Mouse (Mus musculus) ovary, adult 18-20 months (tissue): ENCODE measurements around the gene Bcl11b.

Experiments
- DNase-seq: peaks from one replicate; pipeline ENCODE4 v3.0.0; 2022; ENCODE audit warnings: low spot score, mixed read lengths

Bcl11b gene

DNA sequence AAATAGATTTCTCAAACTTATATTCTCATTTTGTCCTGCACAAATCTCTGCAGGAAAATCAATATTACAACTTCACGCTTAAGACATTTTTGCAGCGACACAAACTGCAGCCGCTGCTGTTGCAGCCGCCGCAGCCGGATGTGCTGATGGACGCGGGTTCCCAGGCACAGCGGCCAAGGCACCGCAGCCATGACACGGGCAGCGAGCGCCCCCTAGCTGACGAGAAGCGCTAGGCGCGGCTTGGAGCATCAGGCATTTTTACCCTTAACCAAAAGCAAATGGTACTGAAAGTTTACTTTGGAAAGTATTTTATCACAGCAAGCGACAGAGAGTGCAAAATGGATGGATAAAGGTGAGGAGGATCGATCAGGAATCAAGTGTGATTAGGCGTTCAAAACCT is 4.7 kb downstream of the Bcl11b start:
- DNase-seq, result peak; percentile 20

DNA sequence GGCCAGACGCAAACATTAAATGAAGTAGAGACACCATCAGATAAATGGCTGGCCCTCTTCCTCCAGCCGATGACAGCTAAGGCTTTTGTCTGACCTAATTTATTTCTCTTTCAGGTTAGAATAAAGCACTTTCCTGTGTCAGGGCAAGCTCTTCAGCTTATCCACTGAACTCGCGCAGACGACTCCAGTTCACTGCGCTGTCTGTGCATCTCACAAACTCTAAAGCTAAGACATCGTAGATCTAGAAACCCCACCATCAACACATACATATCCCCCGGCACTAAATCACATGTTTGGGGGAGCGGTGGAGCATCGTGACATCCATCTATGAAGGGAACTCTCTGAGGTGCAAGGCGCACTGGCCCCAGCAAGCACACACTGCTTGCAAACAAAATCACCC is 5.5 kb downstream of the Bcl11b start:
- DNase-seq, result no peak

DNA sequence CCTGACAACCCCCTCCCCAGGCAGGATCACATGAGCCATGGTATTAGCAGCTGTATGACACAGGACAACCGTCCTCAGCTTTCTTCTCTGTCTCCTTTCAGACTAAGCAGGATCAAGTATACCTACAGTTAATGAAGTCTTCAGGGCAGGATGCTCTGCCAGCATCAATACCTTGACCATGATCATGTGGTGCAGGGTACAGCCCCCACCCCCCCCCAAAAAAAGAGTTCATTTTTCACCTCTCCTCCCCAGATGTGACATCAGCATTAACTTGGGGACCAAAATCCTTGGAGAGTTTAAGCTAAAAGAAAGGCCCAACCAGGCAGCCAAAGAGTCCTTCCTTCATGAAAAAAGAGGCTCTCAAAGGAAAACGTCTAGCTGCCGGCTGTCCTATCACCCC is 6.2 kb downstream of the Bcl11b start:
- no peak for DNase-seq

DNA sequence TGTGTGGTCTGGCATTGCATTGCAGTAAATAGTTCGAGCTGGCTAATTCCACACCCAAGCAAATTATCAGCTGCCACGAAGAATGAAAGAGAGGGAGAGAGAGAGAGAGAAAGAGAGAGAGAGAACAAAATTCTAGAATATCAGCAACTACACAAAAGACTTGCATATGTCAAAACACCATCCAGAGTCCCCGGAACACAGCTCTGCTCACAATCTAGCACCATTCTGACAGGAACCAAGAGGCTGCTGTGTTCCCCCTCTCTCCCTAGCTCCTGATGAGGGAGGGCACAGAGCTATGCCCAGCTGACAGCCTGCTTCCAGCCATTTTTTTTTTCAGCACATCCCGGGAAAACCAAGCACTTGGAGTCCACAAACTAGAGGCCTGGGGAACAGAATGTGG is 6.6 kb downstream of the Bcl11b start:
- DNase-seq, result no peak

DNA sequence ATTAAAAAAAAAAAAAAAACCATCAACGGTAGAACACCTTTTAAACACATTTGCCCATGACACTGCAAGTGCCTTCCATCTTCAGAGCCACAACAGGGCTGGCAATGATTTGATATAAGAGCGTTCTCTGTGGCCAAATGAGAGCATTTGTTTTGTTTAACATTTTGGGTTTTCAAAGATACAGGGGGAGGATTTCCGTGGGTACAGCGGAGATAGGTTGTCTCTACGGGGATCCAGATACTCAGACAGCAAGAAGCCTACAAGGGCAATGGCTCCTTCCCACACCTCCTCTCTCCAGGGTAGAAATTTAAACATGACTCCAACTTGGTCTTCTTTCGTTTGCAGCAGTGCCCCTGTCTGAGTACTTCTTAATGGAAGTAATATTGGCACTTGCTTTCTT is 7.2 kb downstream of the Bcl11b start:
- DNase-seq, result no peak

DNA sequence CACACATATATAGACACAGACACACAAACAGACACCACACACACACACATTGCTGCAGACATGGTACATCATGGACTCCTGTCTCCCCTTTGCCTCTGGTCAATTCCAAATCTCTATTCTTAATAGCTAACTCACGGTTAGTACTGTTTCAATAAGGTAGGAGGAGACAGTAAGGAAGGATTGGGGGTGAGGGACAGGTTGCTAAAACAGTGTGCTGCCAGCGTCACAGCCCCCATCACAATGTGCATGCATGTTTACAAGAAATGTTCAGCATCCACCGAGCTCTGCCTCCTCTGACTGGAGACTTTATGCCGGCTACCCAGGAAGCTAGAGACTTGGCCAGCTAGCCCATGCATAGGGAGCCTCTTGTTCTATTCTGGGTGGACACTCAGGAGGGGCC is 9.0 kb downstream of the Bcl11b start:
- DNase-seq, result no peak

DNA sequence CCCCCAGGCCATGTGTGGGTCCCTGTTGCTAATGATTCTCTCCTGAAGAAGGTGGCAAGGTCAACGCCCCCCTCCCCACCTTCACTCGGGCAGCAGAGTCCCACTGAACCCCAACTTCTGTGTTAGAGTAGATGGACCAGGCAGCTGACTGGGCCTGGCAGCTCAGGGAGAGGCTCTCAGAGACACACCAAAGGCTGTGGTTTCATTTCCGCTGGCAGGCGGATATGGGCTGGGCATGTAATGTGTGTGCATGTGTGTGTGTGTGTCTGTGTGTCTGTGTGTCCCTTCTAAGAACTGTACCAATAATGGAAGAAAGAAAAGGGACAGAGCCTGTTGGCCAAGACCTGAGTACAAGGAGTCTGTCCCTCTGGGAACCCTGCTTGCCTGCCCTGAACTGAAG is 10.4 kb downstream of the Bcl11b start:
- no peak for DNase-seq

DNA sequence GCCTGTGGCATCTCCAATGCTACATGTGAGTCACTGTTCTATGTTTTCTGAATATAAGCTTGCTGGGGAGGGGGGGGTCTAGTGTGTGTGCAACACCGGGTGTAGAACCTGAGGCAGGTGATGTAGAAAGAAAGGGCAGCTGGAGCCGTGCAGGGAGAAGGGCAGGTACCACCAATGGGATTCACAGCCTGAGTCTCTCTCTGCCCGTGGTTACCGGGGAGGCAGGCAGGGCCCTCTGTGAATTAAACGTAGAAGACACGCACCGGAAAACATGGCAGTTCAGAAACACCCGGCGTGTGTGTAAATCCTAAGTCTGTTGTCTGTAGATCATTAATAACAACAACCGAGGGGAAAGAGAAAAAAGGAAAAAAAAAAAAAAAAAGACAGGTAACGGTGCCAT is 12.2 kb downstream of the Bcl11b start:
- no peak for DNase-seq

DNA sequence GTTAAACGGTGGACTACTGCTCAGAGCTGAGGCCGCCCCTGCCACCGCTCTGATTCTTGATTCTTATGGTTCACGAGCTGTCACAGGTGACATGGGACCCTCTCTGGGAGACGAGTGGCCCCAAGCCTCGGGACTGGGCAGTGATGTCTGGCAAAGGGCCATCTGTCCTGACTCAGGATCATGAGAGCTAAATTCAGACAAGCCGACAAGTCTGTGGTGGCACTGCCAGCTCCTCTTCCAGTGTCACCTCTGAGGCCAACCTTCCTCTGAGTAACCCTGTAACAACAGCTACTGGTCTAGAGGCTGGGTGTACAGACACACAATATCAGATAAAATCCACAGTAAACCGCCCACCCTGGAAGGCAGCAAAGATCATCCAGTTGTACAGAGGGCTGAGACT is 20.2 kb downstream of the Bcl11b start:
- DNase-seq, result no peak

DNA sequence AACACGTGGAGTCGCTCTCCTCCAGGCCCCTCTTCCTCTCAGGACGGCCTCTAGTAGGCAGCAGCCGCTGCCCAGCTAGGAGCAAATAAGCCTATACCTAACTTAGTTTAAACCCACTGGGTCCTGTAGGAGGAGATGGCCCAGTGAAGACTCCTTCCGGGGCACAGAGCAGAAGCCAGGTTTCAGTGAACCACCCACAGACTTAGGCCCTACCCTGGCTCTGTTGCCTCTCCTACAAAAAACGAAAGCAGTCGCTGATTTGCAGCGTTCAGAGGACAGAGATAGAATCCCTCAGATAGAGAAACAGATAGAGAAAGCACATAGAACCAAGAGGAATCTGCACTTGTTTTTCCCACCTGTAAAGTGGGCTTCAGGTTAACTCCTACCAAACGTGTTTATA is 21.1 kb downstream of the Bcl11b start:
- no peak for DNase-seq

DNA sequence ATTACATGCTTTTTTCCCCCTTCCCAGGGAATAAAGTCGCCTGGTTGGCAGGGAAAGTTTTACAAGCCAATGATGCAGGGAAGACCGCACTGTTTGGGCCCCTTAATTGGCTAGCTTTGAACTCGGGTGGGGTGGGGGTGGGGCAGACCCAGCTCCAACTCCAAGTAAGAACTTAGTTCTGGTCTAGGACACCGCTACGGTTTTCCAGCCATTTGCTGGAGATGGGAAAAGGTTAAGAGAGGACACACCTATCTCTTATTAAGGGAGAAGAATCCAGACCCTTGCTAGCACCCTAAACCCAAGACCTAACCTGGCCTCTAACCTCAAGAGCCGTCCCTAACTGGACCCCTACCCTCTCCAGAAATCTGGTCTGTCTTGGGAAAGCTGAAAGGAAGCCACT is 22.2 kb downstream of the Bcl11b start:
- no peak for DNase-seq

DNA sequence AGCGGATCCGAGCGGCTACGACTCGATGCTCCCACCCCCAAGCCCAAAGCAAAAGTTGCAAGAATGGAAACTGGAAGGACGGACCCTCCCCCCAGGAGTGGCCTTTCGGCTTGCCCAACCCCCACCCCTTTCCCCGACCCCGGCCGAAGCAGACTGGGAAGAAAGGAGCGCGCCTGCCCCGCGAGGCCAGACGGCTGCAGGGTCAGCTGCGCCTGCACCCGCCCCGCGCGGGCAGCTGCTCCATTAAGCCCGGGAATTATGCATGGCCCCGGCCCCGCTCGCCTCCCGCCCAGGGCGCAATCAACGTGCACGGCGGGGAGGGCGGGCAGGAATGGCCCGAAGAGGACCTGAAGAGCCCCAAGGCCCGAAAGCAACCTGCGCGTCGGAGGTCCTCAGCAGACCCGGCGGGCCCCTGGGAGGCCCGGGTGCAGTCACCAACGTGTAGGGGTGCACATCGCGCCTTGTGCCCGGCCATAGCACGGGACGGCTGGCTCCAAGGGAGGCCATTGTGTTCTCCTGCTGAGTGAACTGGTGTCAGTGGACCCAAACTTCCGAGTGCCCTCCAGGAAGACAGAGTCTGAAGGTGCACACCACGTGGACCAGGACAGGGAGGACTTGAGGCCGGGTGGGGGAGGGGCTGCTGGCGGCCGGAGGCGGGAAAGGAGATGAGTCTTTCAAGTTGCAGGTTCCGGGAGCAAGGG is 23.0 kb downstream of the Bcl11b start:
- DNase-seq, result no peak

DNA sequence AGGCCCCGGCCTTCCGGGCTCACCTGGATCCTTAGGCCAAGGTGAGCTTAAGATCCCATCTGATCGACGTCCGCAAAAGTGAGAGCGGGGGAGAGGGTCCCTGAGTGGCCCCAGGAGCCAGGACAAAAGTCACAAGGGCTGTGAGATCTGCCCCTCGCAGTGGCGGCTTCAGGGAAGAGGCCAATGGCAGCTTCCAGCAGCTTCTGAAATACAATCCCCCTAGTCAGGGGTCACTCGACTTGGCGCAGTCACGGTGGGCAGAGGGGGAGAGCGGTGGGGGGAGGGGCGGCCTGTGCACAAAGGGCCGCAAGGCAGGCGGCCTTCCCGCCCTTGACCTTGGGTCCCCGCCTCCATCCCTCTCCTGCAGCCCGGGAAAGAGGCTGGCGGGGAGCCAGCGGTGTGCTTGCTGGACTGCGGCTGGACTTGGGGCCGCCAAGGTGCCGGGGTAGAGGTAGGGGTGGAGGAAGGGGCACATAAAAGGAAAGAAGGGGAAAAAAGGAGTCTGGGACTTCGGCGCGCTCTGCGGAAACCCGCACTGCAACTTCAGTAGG is 23.6 kb downstream of the Bcl11b start:
- DNase-seq, result peak; percentile 27

DNA sequence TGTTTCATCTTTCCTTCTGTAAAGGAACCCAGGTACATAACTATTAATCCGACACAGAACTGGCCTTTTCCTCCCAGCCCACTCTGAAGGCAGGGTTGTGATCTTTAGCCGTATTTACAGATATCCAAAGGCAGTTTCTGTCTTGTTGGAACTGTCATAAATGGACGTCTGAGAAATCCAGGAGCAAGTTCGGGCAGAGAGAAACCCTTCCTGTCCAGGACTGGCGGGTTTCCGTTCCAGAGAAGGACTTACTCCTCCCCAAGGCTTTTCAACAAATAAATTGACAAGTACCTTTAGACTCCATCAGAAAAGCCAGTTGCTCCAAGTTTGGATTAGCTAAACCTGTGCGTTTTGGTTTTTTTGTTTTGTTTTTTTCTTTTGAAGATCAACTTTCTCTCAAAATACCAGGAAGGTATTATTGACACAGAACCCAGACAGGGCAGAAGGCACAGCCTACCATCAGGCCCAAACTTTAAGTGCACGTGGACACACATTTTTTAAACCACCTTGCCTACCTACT is 24.6 kb downstream of the Bcl11b start:
- DNase-seq, result no peak

DNA sequence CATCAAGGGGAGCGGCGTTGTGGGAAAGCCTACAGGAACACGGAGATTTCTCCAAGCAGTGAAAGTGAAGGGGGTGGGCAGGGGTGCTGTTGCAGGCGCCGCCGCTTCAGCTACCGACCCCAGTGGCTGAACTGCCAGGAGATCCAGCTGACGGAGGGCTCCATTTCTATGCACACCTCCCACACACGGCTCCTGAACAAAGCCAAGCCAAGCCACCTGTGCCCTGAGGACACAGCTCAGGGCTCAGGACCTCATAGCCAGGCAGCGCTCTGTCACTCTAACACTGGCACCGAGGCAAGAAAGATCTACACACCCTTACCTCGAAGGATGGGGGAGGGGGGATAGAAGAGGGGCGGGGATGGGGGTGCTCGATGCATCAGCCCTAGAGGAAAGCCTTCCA is 25.3 kb downstream of the Bcl11b start:
- no peak for DNase-seq

DNA sequence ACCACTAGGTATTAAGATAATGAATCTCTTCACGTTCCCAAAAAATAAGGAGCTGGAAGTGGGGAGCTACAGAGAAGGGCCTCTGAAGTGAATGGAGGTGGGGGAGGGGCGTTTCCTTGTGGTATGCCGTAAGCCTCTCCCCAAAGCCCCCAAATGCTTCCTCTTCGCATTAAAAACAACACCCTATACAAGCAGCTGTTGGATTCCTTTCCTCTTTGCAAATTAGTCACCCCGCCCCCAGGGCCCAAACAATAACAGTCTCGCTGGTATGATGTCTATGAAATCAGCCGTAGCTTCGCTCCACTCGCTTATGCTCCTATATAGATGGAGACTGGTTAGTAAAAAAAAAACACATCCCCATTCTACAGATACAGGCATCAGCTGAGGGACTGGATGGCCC is 25.9 kb downstream of the Bcl11b start:
- DNase-seq, result no peak

DNA sequence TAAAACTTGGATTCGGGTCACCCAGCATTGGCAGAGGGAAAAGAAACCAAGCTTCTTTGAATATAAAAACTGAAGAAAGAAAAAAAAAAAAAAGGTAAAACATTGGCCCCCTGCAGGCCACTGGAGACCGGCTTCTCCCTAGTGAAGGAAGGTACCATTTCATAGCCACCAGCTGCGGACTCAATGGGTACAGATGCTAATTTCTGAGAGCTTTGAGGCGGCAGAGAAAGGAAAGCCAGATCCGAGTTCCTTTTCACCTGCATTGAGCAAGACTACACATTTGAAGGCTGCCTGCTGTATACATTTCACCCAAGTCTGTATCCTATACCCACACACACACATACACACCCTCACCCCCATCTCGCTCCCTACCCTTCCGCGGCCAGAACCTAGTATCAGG is 26.3 kb downstream of the Bcl11b start:
- no peak for DNase-seq

DNA sequence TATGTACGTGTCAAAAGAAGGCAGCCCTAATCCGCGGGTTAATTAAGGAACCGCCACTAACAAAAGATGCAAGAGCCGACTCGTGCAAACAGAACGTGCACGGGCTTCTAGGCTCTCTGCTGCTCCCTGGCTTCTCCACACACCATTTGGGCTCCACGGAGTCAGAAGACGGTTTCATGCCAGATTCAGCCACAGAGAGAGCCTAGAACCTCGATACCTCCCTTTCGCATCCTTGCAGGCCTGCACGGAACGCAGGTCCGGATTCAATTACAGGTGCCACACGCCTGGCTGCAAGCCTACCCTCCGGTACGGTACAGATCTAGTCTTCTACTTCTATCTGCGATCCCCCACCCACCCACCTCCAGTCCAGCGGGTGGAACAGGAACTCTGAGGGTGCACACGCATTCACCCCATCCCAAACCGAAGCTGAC is 26.8 kb downstream of the Bcl11b start:
- DNase-seq, result no peak

DNA sequence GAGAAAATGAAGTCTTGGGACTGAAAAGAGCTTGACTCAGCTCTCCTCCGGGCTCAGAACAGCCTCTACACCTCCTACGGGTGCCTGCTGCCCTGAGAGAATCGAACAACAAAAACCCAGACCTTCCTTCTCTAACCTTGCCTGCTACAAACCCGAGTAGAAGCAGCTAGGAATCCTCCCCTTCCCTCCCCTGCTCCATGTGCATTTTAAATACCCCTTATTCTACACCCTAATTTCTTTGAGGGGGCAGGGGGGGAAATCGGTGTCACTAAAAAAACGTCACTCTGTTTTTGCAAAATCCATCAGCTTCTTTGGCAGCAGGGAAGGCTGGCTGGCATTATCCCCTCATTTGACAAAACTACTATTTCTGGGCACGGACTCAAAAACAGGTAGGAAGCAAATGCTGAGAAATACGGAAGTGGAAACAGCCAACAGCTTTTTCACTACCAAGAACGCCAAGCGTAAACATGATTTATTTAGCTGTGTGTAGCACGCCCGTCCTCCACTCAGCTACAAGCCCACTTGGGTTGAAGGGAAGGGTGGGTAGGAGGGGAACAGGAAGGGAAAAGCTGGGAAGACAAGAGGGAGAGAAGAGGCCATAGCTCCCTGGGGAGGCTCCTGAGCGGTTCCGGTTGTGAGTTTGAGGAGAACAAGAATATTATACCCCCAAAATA is 27.4 kb downstream of the Bcl11b start:
- DNase-seq, result no peak

DNA sequence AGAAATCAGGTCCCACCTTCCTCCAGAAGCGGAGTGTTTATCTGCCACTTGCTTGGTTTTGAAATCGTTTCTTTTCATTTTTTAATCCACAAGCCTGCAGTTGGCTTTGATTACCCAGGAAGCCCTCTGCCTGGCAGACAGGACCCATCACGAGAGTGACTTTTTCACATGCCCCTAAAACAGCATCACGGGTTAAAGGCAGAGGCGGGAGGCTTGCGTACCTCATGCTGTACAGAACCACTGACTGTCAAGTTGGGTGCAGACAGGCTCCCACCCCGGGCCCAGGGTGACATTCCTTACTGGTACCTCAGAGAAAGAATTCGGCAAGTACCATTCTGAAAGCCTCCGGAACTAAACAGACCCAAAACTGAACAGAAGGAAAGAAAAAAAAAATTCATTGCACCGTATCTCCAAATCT is 27.9 kb downstream of the Bcl11b start:
- no peak for DNase-seq

DNA sequence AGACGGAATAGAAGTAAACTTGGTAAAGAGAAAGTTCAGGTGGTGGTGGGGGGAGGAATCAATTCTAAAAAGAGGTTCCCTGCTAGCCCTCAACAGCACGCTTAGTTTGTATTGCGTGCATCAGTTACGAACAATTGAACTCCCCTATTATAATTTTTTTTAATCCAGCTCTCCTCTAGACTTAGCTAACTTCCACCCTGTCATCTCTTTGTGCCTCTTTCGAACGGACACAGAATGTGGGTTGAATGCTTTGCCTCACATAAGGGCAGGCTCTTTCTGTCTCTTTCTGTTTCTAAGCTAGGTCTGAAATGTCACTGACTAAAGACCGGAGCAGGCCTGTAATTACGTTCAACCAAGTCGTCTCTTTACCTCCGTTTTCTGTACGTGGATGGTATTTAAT is 28.9 kb downstream of the Bcl11b start:
- no peak for DNase-seq

DNA sequence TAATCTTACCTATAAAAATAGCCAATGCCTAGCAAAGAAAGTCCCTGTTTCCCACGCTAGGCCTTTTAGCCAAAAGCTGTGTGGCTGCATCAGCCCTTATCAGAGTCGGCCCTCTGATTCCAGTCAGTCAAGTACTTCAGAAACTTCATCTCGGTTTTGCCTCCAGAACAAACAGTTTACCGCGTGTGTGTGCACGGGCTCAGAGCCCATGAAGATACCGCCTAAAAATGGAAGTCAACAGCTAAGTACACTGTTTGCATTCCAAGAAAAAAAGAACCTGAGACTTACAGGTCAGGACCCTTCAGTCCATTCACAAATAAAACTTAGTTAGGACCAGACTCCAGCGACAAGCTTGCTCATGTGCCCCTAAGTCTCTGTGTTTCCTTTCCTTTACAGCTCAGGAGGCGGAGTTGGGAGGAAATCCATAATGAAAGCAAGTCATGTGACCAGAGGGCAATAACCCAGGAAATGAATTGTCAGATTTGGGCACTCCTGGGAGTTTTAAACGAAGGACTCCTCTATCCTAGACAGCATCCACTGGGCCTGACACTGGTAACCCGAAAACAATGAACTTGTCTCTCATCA is 29.8 kb downstream of the Bcl11b start:
- no peak for DNase-seq
